ENCODE assay signal across 19 mouse cellular contexts in genomic region chr15:91016366-91016765, GRCm38 (mm10). TPM values are rescaled to one million over a fixed set of nuclear protein-coding genes. Genes with fewer than 3 reads are reported as not detected.
DNase-seq lines count a peak whose midpoint lies in the region; ATAC-seq and TF ChIP-seq lines count a peak whose summit lies in the region.
"Had no signal": no experiment of that assay in that cellular context is flagged by ENCODE, and none has a peak within 500 bp of the region (broad histone marks: within the 10 kb centered on the region; RNA-seq: fewer than 3 reads in every experiment).

No protein-coding gene starts in this region.

- WGBS in forebrain, embryonic 13.5 days: 24% methylated on average over 12 of the region's 12 CpGs
- 45% methylated on average over 12 of the region's 12 CpGs for WGBS in hindbrain, embryonic 13.5 days
- WGBS in midbrain, embryonic 13.5 days: 31% methylated on average over 12 of the region's 12 CpGs

- TF ChIP-seq POLR2A in brain, embryonic 14.5 days (IDR thresholded peaks at IDR 0.05; ENCODE audit: borderline replicate concordance, extremely low read depth, insufficient read depth, insufficient read length, poor library complexity, severe bottlenecking): no peak

- H3K4me3 ChIP-seq in forebrain, embryonic 13.5 days: peak overlapping the region; percentile 24; the same call in 1 of the 2 replicates
- H3K4me3 ChIP-seq in hindbrain, embryonic 13.5 days: no peak overlapping the region
- H3K4me3 ChIP-seq in midbrain, embryonic 13.5 days (replicated peaks): 0 out of 2 replicates have a peak overlapping the region, but pooled peaks have one; percentile 0
- H3K4me3 ChIP-seq: limb, embryonic 15.5 days; megakaryocyte, embryonic 14.5 days had no signal

- peaks cover 8% of the 10 kb centered on the region for H3K36me3 ChIP-seq in forebrain, embryonic 13.5 days (ENCODE audit: poor library complexity, severe bottlenecking)
- H3K36me3 ChIP-seq in hindbrain, embryonic 13.5 days: no peaks in the 10 kb centered on the region
- no peaks in the 10 kb centered on the region; the same call in 1 of the 2 replicates for H3K36me3 ChIP-seq in midbrain, embryonic 13.5 days
- H3K36me3 ChIP-seq: limb, embryonic 15.5 days had no signal

- no peaks in the 10 kb centered on the region for H3K27me3 ChIP-seq in forebrain, embryonic 13.5 days
- no peaks in the 10 kb centered on the region for H3K27me3 ChIP-seq in hindbrain, embryonic 13.5 days
- no peaks in the 10 kb centered on the region for H3K27me3 ChIP-seq in midbrain, embryonic 13.5 days
- H3K27me3 ChIP-seq: limb, embryonic 15.5 days; megakaryocyte, embryonic 14.5 days had no signal

- H3K4me2 ChIP-seq in forebrain, embryonic 13.5 days: peak overlapping the region; percentile 32
- H3K4me2 ChIP-seq in hindbrain, embryonic 13.5 days: peak overlapping the region; percentile 56
- peak overlapping the region; percentile 33 for H3K4me2 ChIP-seq in midbrain, embryonic 13.5 days (replicated peaks)
- H3K4me2 ChIP-seq: limb, embryonic 15.5 days had no signal

- DNase-seq in brain, embryonic 14.5 days (ENCODE audit: low read depth): peak; percentile 71
- no peak for DNase-seq in frontal cortex, postnatal 36 days (ENCODE audit: low spot score in 2 of 2)
- DNase-seq in spleen, postnatal 36 days (ENCODE audit: low spot score in 2 of 2): no peak
- DNase-seq in heart, postnatal 10 days: no peak
- DNase-seq: adrenal gland, postnatal 10 days; B cell, adult 2 months; cerebellum, adult 9-10 months; kidney, adult 8-10 months; kidney, postnatal 36 days; layer of hippocampus, postnatal 36 days; liver, postnatal 0 days; lung, postnatal 14 days; right cerebral cortex, postnatal 25 days had no signal

- peaks cover 5% of the 10 kb centered on the region; the same call in 1 of the 2 replicates for H3K9me3 ChIP-seq in forebrain, embryonic 13.5 days (replicated peaks)
- H3K9me3 ChIP-seq in hindbrain, embryonic 13.5 days: no peaks in the 10 kb centered on the region
- H3K9me3 ChIP-seq in midbrain, embryonic 13.5 days: no peaks in the 10 kb centered on the region
- H3K9me3 ChIP-seq: limb, embryonic 15.5 days had no signal

- intact Hi-C loops in heart, postnatal 10 days (cut with DNase I): no loop called here

- no peak overlapping the region for H3K9ac ChIP-seq in forebrain, embryonic 13.5 days
- no peak overlapping the region for H3K9ac ChIP-seq in hindbrain, embryonic 13.5 days
- no peak overlapping the region for H3K9ac ChIP-seq in midbrain, embryonic 13.5 days (replicated peaks)
- H3K9ac ChIP-seq: limb, embryonic 15.5 days; liver, postnatal 0 days had no signal

- 0 out of 2 replicates have a peak, but pooled peaks have one; percentile 2 for ATAC-seq in forebrain, embryonic 13.5 days
- no peak for ATAC-seq in hindbrain, embryonic 13.5 days (ENCODE audit: low FRiP score)
- no peak for ATAC-seq in midbrain, embryonic 13.5 days
- ATAC-seq: inflammation-experienced regulatory T-cells, adult 6 months; liver, postnatal 0 days had no signal

- peak overlapping the region; percentile 99 for H3K27ac ChIP-seq in forebrain, embryonic 13.5 days
- 0 out of 2 replicates have a peak overlapping the region, but pooled peaks have one; percentile 19 for H3K27ac ChIP-seq in hindbrain, embryonic 13.5 days
- H3K27ac ChIP-seq in midbrain, embryonic 13.5 days: peak overlapping the region; percentile 93
- H3K27ac ChIP-seq: limb, embryonic 15.5 days had no signal

- TF ChIP-seq CTCF in brain, embryonic 14.5 days (IDR thresholded peaks at IDR 0.05; ENCODE audit: borderline replicate concordance, extremely low read depth, insufficient read depth, insufficient read length): no peak

- peaks cover 82% of the 10 kb centered on the region for H3K4me1 ChIP-seq in forebrain, embryonic 13.5 days
- peaks cover 63% of the 10 kb centered on the region for H3K4me1 ChIP-seq in hindbrain, embryonic 13.5 days (replicated peaks)
- peaks cover 86% of the 10 kb centered on the region for H3K4me1 ChIP-seq in midbrain, embryonic 13.5 days (replicated peaks)
- H3K4me1 ChIP-seq: limb, embryonic 15.5 days; megakaryocyte, embryonic 14.5 days had no signal

RNA-seq across cellular contexts. Expression of gene Kif21a, which starts 33.4 kb away (rescaled TPM):
- polyA plus RNA-seq in brain, embryonic 14.5 days (2012; rRNA removed): 66.8 and 80.0 TPM in 2 replicates
- 54.9 and 56.4 TPM in 2 replicates for polyA plus RNA-seq in forebrain, embryonic 13.5 days (2015; fragmentation: Nextera tagmentation; extraction: Ambion mirVana)
- polyA plus RNA-seq in hindbrain, embryonic 13.5 days (2015; fragmentation: Nextera tagmentation; extraction: Ambion mirVana): 48.9 and 51.6 TPM in 2 replicates
- 63.1 and 64.4 TPM in 2 replicates for polyA plus RNA-seq in midbrain, embryonic 13.5 days (2015; fragmentation: Nextera tagmentation; extraction: Ambion mirVana)
- 1 to 10 TPM; 7.6 to 8.0 TPM for total RNA-seq in heart, postnatal 10 days (2021)
- polyA plus RNA-seq: inflammation-experienced regulatory T-cells, adult 6 months had no signal

Comparison
In these comparisons a context has a peak if more than half of its experiments do, and no peak if none do; other contexts are left out.
1. H3K27ac ChIP-seq: peak in every context shown above with its lines; median percentile 99 in forebrain, embryonic 13.5 days; 93 in midbrain, embryonic 13.5 days; 19 in hindbrain, embryonic 13.5 days.